Mouse (Mus musculus) left cerebral cortex, postnatal 36 days (tissue): ENCODE results near the gene Tab3. TPM values are rescaled to one million over a fixed set of nuclear protein-coding genes. Genes with fewer than 3 reads are reported as not detected.
A peak's percentile ranks its signal among the peaks of the same experiment; 100 is the strongest.

Source experiments
- DNase-seq, 2 experiments: peaks; one replicate each; pipeline ENCODE4 v3.0.0; 2021 to 2022; ENCODE audit warnings: low spot score in 2 of 2, mixed read lengths in 1 of 2
- intact Hi-C: fragments of 180-260 bp; cut with DNase I; formaldehyde crosslinking; loops from one replicate; pipeline ENCODE4 v1.15.1; 2025
- microRNA-seq: library from miRNA; unstranded; fragments of <30 nt; microRNA quantifications from one replicate; pipeline ENCODE4 v1.2.0, GENCODE M21; 2022
- total RNA-seq, 2 experiments: library from RNA; stranded (reverse); gene quantifications; 2 replicates each; pipeline ENCODE4 v1.2.3; 2021

The Tab3 gene
- 10 to 100 TPM; 16.0 to 20.4 TPM for total RNA-seq

DNA sequence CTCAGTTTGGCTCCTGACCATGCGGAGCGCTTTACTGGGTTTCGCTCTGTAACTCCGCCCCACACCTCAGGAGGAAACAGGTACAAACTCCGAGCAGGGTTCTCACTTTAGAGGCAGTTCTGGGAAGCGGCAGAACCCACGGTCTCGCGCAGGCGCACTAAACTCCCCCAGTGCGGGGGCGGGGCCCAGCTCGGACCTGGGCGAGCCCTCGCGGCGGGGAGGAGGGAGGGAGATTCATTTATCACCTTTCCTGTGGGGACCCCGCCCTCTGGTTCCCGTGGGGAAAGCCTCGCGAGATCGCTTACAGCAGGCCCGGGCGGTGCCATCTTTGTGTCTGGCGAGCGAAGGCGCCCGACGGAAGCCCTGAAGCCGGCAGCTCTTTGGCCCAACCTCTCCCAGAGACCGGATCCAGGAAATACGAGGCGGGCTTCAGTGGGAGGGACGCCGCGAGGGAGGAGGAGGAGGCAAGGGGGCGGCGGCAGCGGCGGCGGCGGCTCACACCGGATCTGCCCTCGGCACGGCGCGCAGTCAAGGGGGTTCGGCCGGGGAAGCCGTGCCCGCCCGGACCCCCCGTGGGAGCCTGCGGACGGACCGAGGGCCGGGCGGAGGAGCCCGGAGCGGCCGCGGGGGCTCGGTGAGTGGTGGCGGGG, at the start of gene Tab3:
TSS of gene Tab3 (plus strand) at position 491 of the 650 bp plus-strand sequence.
- peak; percentile 89 to 90 for DNase-seq

DNA sequence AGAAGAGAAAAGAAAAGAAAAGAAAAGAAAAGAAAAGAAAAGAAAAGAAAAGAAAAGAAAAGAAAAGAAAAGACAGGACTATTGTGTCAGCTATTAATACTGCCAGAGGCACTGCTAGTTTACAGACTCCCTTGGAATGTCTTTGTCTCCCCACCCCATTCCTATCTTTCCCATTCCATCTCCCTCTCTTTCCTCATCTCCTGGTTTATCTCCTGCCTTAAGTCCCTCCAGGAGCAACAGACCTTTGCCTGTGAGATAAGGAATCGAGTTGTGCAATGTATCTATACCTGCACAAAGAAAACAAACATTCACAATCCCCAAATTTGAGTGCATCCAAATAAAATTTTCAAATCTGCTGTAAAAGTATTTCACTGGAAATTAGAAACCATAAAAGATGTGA, 48.3 kb upstream of the Tab3 start:
- intact Hi-C loops, result no loop called here
- DNase-seq, result no peak

More for the DNA sequence above, at the start of gene Tab3:
- intact Hi-C loops, result no loop called here

DNA sequence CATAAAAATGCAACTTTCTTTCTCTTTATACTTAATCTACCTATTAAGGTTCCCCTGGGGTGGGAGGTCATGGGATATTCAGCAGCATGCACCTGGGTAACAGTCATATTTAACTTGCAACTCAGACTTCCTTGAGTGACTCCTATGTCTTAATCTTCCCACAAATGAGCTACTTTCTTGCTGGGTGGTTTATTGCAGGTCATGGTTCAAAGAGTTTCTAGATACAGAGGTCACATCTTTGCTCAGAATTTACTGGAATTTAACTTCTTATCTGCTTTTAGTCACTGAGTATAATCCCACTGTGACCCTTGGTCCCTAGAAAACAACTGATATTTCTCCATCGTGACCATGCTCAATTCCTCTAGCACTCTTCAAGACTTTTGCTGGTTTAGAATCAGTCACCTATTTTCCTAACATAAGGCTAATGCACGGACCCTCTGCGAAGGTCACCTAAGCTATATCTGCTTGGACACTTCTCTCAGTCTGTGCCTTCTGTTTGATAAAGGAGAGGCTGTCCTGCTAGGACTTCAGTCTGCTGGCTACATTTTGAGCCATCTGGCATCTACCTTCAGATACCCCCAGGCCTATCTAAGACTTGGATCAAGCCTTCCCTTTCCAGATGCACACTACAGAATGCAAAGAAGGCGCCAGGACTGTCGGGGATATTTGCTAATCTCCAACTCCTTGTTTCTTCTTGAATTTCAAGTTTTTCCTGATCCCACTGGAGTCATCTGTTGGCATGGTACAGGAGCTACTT, 47.4 kb upstream of the Tab3 start:
- intact Hi-C loops, result no loop called here
- DNase-seq, result no peak

DNA sequence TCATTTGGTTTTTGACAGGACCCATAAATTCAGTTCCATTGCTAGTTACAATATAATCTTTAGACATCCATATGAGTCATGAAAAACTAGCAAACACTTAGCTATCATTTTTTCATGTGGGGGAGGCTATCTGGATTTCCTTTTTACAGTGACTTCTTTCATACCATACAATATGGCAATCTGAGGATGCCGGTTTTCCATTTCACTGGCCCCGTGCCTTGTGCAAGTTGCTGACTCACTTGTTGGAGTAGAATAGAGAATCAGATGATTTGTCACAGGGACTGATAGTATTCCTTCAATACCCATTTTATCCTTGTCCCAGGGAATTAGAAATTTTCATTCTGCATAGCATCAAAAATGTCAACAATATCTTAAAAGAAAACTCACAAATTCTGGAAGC, 14.9 kb upstream of the Tab3 start:
- DNase-seq, result no peak
- intact Hi-C loops, result no loop called here

DNA sequence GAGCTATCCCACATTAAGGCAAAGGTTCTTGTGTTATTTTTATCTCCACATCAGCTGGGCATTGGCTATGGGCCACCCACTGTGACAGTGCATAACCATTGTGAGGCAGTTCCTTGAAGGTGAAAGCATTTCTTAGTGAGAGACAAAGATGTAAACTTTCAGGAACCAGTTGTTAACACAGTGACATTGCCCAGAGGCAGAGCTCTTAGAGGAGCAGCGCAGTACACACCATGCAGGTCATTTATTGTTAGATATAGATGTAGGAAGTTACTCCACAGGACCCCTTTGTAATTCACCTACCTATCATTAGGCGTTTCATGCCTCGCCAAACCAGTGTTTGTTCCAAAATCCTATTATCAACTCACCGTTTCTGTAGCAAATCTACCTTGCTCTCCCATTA, 7.6 kb upstream of the Tab3 start:
- intact Hi-C loops, result no loop called here
- no peak for DNase-seq

DNA sequence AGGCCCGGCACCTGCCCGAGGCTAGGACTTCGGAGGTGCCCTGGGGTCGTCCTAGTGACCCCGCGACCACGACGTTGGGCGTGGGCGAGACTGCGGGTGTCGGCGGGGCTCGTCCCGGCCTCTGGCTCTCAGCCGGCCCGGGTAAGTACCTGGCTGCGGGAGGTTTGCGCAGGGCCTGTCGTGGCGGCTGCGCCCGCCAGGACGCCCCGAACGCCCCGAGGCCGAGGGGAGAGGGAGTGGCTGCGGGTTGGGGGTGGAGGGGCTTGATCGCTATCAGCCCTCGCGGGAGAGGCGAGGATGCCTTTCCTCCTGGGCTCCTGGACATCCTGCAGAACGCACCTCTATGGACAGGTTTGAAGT, 340 bp downstream of the Tab3 start:
- no peak for DNase-seq
- intact Hi-C loops, result no loop called here

DNA sequence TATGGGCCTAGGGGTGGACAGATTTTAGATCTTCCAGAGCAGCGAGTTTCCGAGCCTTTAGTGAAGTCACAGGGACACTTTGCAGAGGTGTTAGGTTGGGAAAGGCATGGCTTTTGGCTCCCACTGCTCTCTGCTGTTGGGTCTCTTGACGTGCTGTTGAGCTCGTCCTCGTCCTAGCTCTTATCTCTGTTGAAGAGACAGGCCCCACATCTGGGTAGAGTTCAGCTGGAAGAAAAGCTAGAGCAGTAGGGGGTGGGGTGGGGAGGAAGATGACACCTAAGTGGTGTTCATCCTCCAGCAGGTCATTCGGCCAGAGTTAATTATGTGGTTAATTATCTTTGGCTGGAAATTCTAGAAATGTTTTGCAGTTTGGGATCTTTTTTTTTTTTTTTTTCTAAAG, 2.5 kb downstream of the Tab3 start:
- no peak for DNase-seq
- intact Hi-C loops, result no loop called here

DNA sequence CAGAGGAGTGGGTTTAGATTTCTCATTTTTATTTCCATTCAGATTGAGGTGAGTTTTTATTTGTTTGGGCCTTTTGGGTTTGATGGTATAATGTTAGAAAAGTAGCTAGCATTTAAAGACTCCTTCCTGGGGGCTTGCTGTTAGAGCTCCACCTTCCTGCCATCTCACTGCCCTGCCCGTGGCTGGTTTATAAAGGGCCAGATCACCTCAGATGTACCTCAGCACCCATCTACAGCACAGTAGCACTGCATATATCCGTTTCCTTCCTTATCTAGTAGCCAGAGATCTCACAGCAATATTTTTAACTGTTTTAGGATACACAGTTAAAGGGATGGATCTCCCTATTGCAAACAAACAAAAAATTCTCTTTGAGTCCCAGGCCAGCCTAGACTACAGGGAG, 6.9 kb downstream of the Tab3 start:
- intact Hi-C loops, result no loop called here
- no peak for DNase-seq

DNA sequence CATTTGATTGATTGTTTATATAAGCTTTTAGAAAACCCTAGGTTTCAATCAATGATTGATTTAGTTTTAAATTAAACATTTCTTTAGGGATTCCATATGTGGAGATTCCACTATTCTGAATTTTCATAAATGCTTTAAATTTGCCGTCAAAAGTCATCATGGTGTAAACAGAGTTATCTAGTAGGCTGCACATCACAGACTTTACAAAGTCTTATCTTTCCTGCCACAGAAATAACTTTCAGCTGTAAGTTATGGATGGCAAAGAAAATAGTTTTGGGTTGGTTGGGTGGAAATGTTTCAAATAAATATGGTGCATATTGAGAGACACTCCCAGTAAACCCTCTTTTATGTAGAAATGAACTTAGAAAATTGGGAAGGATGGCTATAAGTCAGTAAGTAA, 8.7 kb downstream of the Tab3 start:
- intact Hi-C loops, result no loop called here
- DNase-seq, result no peak

DNA sequence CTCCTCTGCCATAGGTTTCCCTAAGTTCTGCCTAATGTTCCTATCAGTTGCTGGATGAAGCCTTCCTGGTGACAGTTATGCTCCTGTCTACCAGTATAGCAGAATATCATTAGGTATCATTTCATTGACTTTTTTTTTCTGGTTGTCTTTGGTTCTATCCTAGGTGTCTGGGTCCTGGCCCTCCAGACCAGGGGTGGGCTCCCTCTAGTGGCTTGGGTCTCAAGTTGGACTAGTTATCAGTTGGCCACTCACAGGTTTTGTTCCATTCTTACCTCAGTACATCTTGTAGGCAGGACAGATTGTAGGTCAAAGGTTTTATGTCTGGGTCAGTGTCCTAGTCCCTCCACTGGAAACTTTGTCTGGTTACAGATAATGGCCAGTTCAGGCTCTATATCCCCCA, 11.8 kb downstream of the Tab3 start:
- no peak for DNase-seq
- intact Hi-C loops, result no loop called here

DNA sequence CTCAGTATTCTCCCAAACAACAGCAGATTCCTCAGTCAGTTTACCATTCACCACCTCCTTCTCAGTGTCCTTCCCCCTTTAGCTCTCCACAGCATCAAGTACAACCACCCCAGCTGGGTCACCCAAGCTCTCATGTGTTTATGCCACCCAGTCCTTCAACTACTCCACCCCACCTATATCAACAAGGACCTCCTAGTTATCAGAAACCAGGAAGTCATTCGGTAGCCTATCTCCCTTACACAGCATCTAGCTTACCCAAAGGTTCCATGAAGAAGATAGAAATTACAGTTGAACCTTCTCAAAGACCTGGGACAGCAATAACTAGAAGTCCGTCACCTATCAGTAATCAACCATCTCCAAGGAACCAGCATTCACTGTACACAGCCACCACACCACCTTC, 40.9 kb downstream of the Tab3 start:
- intact Hi-C loops, result no loop called here
- DNase-seq, result no peak

DNA sequence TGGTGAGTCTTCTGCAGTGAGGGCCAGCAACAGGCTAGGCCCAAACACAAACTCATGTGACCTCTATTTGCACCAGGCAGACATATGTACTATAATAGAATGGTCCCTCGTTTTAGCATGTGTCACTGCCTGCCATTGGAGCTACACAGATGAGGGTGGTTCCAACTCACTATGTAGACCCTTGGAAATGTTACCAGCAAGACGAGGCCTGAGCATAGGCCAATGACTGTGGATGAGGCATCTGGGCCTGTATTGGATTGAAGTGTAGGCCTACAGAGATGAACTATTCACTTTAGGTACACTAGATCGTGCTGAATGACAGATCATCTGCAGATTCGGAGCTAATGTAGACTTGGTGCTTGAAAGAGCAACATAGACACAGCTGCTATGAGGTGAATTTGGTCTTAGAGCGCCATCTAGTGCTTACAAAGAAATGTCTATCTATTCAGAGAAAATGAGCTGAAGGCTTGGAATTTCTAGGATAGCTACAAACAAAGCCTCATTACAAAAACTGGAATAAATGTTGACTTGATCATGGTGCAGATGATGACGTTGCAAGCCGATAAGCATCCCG, 72.5 kb downstream of the Tab3 start:
- no peak for DNase-seq
- intact Hi-C loops, result loop anchor here (5.0 kb wide), 1 partner anchor 149 kb away; no protein-coding TSS in a partner anchor

DNA sequence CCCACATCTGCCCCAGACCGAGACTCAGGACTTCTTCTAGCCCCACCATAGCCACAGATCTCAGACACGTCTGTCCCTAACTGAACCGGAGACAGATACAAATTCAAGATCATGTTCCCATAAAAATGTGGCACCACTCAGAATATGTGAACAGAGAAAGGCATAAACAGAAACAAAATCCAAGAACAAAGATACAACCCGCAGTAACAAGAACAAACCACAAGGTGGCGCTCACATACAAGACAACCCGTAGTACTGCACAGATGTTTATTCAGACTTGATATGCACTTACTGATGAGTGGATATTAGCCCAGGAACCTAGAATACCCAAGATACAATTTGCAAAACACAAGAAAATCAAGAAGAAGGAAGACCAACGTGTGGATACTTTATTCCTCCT, 103.0 kb downstream of the Tab3 start:
- peak; percentile 5 to 20 for DNase-seq
- intact Hi-C loops, result loop anchor here (5.0 kb wide), 2 partner anchors 200 to 245 kb away; no protein-coding TSS in a partner anchor

DNA sequence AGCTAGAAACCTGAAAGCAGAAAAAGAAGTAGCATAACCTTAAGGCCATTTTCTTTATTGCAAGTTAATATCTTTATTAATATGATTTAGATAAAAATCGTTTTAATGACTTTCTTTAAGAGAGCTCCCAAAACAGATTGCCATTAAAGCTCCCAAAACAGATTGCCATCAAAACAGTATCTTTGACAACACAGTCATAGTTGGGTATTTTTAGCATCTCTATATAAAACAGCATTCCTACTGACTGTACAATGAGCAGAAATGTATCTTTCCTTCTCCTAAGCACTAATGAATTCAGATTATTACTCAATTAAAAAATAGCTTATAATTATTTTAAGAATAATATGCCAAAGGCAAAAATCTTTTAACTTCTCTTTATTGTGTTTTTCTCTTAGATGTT, 108.3 kb downstream of the Tab3 start:
- DNase-seq, result no peak
- intact Hi-C loops, result no loop called here

DNA sequence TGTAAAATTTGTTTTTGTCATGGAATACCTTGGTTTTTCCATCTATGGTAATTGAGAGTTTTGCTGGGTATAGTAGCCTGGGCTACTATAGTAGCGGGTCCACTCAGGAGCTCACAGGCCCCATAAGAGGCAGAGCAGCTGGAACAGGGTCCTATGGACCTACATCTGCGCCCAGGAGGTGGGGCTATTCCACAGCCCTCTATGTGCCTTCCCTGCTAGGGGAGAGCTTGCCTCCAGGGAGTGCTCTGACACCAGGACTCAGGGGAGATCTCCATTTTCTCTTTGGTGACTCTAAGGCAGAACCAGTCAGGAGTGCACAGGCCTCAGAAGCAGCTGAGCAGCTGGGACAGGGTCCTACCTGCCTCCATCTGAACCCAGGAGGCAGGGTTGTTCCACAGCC, 109.9 kb downstream of the Tab3 start:
- intact Hi-C loops, result no loop called here
- DNase-seq, result no peak

Small RNA genes within 50 kb of the gene (microRNA-seq; reads per million reads assigned to microRNA genes)
- gene Gm44378, result not detected

Other genes with a start within 250 kb of the Tab3 start
- 10 to 100 TPM; 21.8 to 26.4 TPM for gene Gk, start 202.8 kb downstream of the Tab3 start, total RNA-seq